In the genomic region with DNA sequence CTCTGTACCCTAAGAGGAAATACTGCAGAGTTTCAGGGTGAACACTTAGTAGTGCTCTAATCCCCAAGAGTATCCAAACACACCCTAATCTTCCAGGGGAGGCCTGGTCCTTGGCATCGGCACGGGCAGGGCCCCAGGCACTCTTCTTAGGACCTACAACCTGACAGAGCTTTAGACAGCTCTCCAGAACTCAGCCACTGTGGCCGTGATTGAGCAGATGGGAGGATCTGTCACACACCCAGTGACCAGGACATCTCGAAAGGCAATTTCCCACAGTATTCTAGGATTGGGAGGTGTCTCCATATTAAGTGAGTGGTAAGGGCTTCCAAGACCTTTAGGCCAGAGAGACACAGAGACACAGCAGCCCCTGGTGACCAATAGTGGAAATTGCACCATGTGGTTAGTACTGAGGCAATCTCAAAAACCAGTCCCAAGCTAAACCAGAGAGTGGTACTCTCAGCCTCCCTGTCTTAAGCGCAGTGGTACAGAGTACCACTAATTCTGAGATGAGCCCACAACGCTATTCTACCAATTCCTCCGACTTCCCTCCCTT, we compare ENCODE assay signal across 8 mouse cellular contexts. TPM values are rescaled to one million over a fixed set of nuclear protein-coding genes. Genes with fewer than 3 reads are reported as not detected.
DNase-seq lines count a peak whose midpoint lies in the region; ATAC-seq and TF ChIP-seq lines count a peak whose summit lies in the region.
"Had no signal": no experiment of that assay in that cellular context is flagged by ENCODE, and none has a peak within 500 bp of the region (broad histone marks: within the 10 kb centered on the region; RNA-seq: fewer than 3 reads in every experiment).

No protein-coding gene starts in this region.

- H3K4me1 ChIP-seq in MEL (ENCODE audit: control insufficient read depth in 1 of 2, insufficient read depth in 2 of 2, low read length in 2 of 2): no peaks in the 10 kb centered on the region
- peaks cover 49% of the 10 kb centered on the region for H3K4me1 ChIP-seq in cerebellum, adult 2 months (ENCODE audit: control insufficient read depth, insufficient read depth, low read length)
- H3K4me1 ChIP-seq in forebrain, postnatal 0 days (ENCODE audit: insufficient read depth): no peaks in the 10 kb centered on the region
- H3K4me1 ChIP-seq in intestine, embryonic 16.5 days (ENCODE audit: control insufficient read depth, insufficient read depth, low read length): no peaks in the 10 kb centered on the region
- H3K4me1 ChIP-seq in lung, postnatal 0 days (ENCODE audit: insufficient read depth, low read depth, low read length): no peaks in the 10 kb centered on the region
- H3K4me1 ChIP-seq in stomach, embryonic 15.5 days: no peaks in the 10 kb centered on the region

- H3K9me3 ChIP-seq in MEL (replicated peaks; ENCODE audit: insufficient read depth, low read length): no peaks in the 10 kb centered on the region
- no peaks in the 10 kb centered on the region for H3K9me3 ChIP-seq in forebrain, postnatal 0 days (ENCODE audit: low read length)
- H3K9me3 ChIP-seq in intestine, embryonic 16.5 days (ENCODE audit: control insufficient read depth, low read length): no peaks in the 10 kb centered on the region
- H3K9me3 ChIP-seq in lung, postnatal 0 days (ENCODE audit: low read length): no peaks in the 10 kb centered on the region
- no peaks in the 10 kb centered on the region for H3K9me3 ChIP-seq in stomach, embryonic 15.5 days

- H3K79me2 ChIP-seq in MEL (ENCODE audit: control insufficient read depth, insufficient read depth, low read length, poor library complexity): no peaks in the 10 kb centered on the region

- TF ChIP-seq POLR2A in MEL (IDR thresholded peaks at IDR 0.05; ENCODE audit: control insufficient read depth in 1 of 2, insufficient read depth in 1 of 2, low read depth in 1 of 2, low read length in 2 of 2, poor library complexity in 1 of 2): no peak
- no peak for TF ChIP-seq POLR2A in cerebellum, adult 2 months (IDR thresholded peaks at IDR 0.05; ENCODE audit: borderline replicate concordance, insufficient read depth, low read length)

- no peak overlapping the region for H3K4me2 ChIP-seq in forebrain, postnatal 0 days (ENCODE audit: low read depth)
- no peak overlapping the region for H3K4me2 ChIP-seq in intestine, embryonic 16.5 days (ENCODE audit: low read depth, low read length)
- H3K4me2 ChIP-seq in lung, postnatal 0 days (replicated peaks; ENCODE audit: low read depth, low read length): no peak overlapping the region
- H3K4me2 ChIP-seq in stomach, embryonic 15.5 days: no peak overlapping the region

- WGBS in cerebellum, adult 2 months: 23% methylated on average over 7 of the region's 7 CpGs
- 60% methylated on average over 7 of the region's 7 CpGs for WGBS in forebrain, postnatal 0 days
- WGBS in intestine, embryonic 16.5 days: 52% methylated on average over 7 of the region's 7 CpGs
- 52% methylated on average over 7 of the region's 7 CpGs for WGBS in lung, postnatal 0 days
- 55% methylated on average over 7 of the region's 7 CpGs for WGBS in stomach, embryonic 15.5 days

- H3K4me3 ChIP-seq in MEL (ENCODE audit: control insufficient read depth in 1 of 2, insufficient read depth in 1 of 2, low read depth in 2 of 2, low read length in 2 of 2): no peak overlapping the region
- H3K4me3 ChIP-seq in cerebellum, adult 2 months (replicated peaks; ENCODE audit: insufficient read depth, low read depth, low read length): no peak overlapping the region
- no peak overlapping the region for H3K4me3 ChIP-seq in forebrain, postnatal 0 days (ENCODE audit: low read depth, low read length)
- H3K4me3 ChIP-seq in intestine, embryonic 16.5 days (ENCODE audit: low read length): no peak overlapping the region
- no peak overlapping the region for H3K4me3 ChIP-seq in lung, postnatal 0 days (ENCODE audit: low read depth, low read length)
- H3K4me3 ChIP-seq in stomach, embryonic 15.5 days (replicated peaks): no peak overlapping the region

- no peak overlapping the region for H3K27ac ChIP-seq in MEL (ENCODE audit: control insufficient read depth, low read depth, low read length)
- H3K27ac ChIP-seq in cerebellum, adult 2 months (ENCODE audit: insufficient read depth, low read length): peak overlapping the region; percentile 73
- no peak overlapping the region for H3K27ac ChIP-seq in forebrain, postnatal 0 days (ENCODE audit: low read depth, low read length)
- H3K27ac ChIP-seq in intestine, embryonic 16.5 days (ENCODE audit: low read length): no peak overlapping the region
- H3K27ac ChIP-seq in lung, postnatal 0 days (ENCODE audit: low read length): no peak overlapping the region
- no peak overlapping the region for H3K27ac ChIP-seq in stomach, embryonic 15.5 days

- peak; percentile 71 for DNase-seq in MEL (ENCODE audit: low read depth, low spot score)
- peak; percentile 75 to 80 for DNase-seq in cerebellum, adult 2 months
- DNase-seq in forebrain, postnatal 0 days: no peak
- DNase-seq in lung, postnatal 0 days (ENCODE audit: low spot score): peak; percentile 74

- no peaks in the 10 kb centered on the region for H3K27me3 ChIP-seq in MEL (ENCODE audit: control insufficient read depth in 1 of 2, insufficient read depth in 2 of 2, low read length in 2 of 2)
- no peaks in the 10 kb centered on the region for H3K27me3 ChIP-seq in cerebellum, adult 2 months (ENCODE audit: control insufficient read depth, insufficient read depth, low read length)
- no peaks in the 10 kb centered on the region for H3K27me3 ChIP-seq in forebrain, postnatal 0 days (ENCODE audit: insufficient read depth, low read length)
- no peaks in the 10 kb centered on the region for H3K27me3 ChIP-seq in intestine, embryonic 16.5 days (replicated peaks; ENCODE audit: control insufficient read depth, insufficient read depth, low read length)
- H3K27me3 ChIP-seq in lung, postnatal 0 days (replicated peaks; ENCODE audit: insufficient read depth, low read length): no peaks in the 10 kb centered on the region
- no peaks in the 10 kb centered on the region for H3K27me3 ChIP-seq in stomach, embryonic 15.5 days (replicated peaks)

- no peak overlapping the region for H3K9ac ChIP-seq in MEL (ENCODE audit: control insufficient read depth, low read depth, low read length, poor library complexity, severe bottlenecking)
- H3K9ac ChIP-seq in forebrain, postnatal 0 days: no peak overlapping the region
- H3K9ac ChIP-seq in intestine, embryonic 16.5 days (ENCODE audit: low read depth, low read length): no peak overlapping the region
- H3K9ac ChIP-seq in lung, postnatal 0 days (replicated peaks; ENCODE audit: low read depth): no peak overlapping the region
- no peak overlapping the region for H3K9ac ChIP-seq in stomach, embryonic 15.5 days

- H3K36me3 ChIP-seq in MEL (ENCODE audit: control insufficient read depth in 1 of 2, insufficient read depth in 2 of 2, low read length in 2 of 2): no peaks in the 10 kb centered on the region
- H3K36me3 ChIP-seq in forebrain, postnatal 0 days (ENCODE audit: insufficient read depth): peaks cover 4% of the 10 kb centered on the region; the same call in 1 of the 2 replicates
- no peaks in the 10 kb centered on the region for H3K36me3 ChIP-seq in intestine, embryonic 16.5 days (ENCODE audit: control insufficient read depth, insufficient read depth, low read length)
- no peaks in the 10 kb centered on the region for H3K36me3 ChIP-seq in lung, postnatal 0 days (ENCODE audit: insufficient read depth, low read length)
- no peaks in the 10 kb centered on the region for H3K36me3 ChIP-seq in stomach, embryonic 15.5 days

- peak; percentile 75 for ATAC-seq in CD4-positive, CD25-positive, alpha-beta regulatory T cell, adult 4 months
- ATAC-seq in forebrain, postnatal 0 days: 0 out of 2 replicates have a peak, but pooled peaks have one; percentile 48
- peak; percentile 62 for ATAC-seq in intestine, embryonic 16.5 days
- ATAC-seq in lung, postnatal 0 days: peak; percentile 72
- 0 out of 2 replicates have a peak, but pooled peaks have one; percentile 43 for ATAC-seq in stomach, embryonic 15.5 days (ENCODE audit: insufficient read depth, low FRiP score, low read depth)

- TF ChIP-seq EP300 in MEL (IDR thresholded peaks at IDR 0.05; ENCODE audit: low read depth in 1 of 2, low read length in 2 of 2): no peak
- no peak for TF ChIP-seq EP300 in lung, postnatal 0 days (IDR thresholded peaks at IDR 0.05)

- peak; percentile 71 to 94 (median 92) for TF ChIP-seq CTCF in MEL (IDR thresholded peaks at IDR 0.05 in 2 of 3, conservative IDR thresholded peaks at IDR 0.05 in 1 of 3; ENCODE audit: control insufficient read depth in 1 of 3, insufficient read depth in 1 of 3, low read depth in 2 of 3, low read length in 3 of 3, poor library complexity in 1 of 3, severe bottlenecking in 1 of 3)
- TF ChIP-seq CTCF in cerebellum, adult 2 months (IDR thresholded peaks at IDR 0.05; ENCODE audit: borderline replicate concordance, insufficient read depth, low read depth, low read length): peak; percentile 80
- TF ChIP-seq CTCF in forebrain, postnatal 0 days (IDR thresholded peaks at IDR 0.05; ENCODE audit: low read depth): peak; percentile 72
- TF ChIP-seq CTCF in lung, postnatal 0 days (IDR thresholded peaks at IDR 0.05): peak; percentile 89

- TF ChIP-seq RAD21 in MEL (IDR thresholded peaks at IDR 0.05; ENCODE audit: low read depth, low read length): peak; percentile 92

RNA-seq across cellular contexts. Expression of gene Gpx2, which starts 8.4 kb away (rescaled TPM):
- polyA plus RNA-seq in CD4-positive, CD25-positive, alpha-beta regulatory T cell, adult 4 months (2017; shearing (Covaris generic)): not detected
- not detected in 2 replicates for total RNA-seq in MEL (2012; rRNA removed)
- polyA plus RNA-seq in MEL (2012; ENCODE audit: insufficient read depth in 1 of 2, insufficient read length in 2 of 2, low read depth in 1 of 2, low replicate concordance in 2 of 2, missing spikeins in 1 of 2): not detected
- 2.5 and 3.4 TPM in 2 replicates for polyA plus RNA-seq in cerebellum, adult 2 months (2012; rRNA removed)
- total RNA-seq in forebrain, postnatal 0 days (2014; rRNA removed): not detected in 2 replicates
- polyA plus RNA-seq in forebrain, postnatal 0 days (2015; fragmentation: Nextera tagmentation; extraction: Ambion mirVana): 0.31 TPM in 1 of 2 replicates, not detected in the other
- polyA plus RNA-seq in intestine, embryonic 16.5 days (2015; fragmentation: Nextera tagmentation; extraction: Ambion mirVana): 69.0 and 91.0 TPM in 2 replicates
- 21.3 TPM in 2 replicates for polyA plus RNA-seq in lung, postnatal 0 days (2015; fragmentation: Nextera tagmentation; extraction: Ambion mirVana)
- 87.7 and 108 TPM in 2 replicates for polyA plus RNA-seq in stomach, embryonic 15.5 days (2015; fragmentation: Nextera tagmentation; extraction: Ambion mirVana)
- polyA plus RNA-seq: testis, adult 2 months had no signal

RNA-seq across cellular contexts. Expression of gene Rab15, which starts 18.9 kb away (rescaled TPM):
- not detected for polyA plus RNA-seq in CD4-positive, CD25-positive, alpha-beta regulatory T cell, adult 4 months (2017; shearing (Covaris generic))
- total RNA-seq in MEL (2012; rRNA removed): 2.7 and 3.4 TPM in 2 replicates
- polyA plus RNA-seq in MEL (2012; ENCODE audit: insufficient read depth in 1 of 2, insufficient read length in 2 of 2, low read depth in 1 of 2, low replicate concordance in 2 of 2, missing spikeins in 1 of 2): 10 to 100 TPM in 1 of 2 experiments, not detected in 1; 22.7 TPM
- 108 and 109 TPM in 2 replicates for polyA plus RNA-seq in cerebellum, adult 2 months (2012; rRNA removed)
- total RNA-seq in forebrain, postnatal 0 days (2014; rRNA removed): 75.1 and 83.0 TPM in 2 replicates
- 43.7 and 52.6 TPM in 2 replicates for polyA plus RNA-seq in forebrain, postnatal 0 days (2015; fragmentation: Nextera tagmentation; extraction: Ambion mirVana)
- 17.6 and 18.7 TPM in 2 replicates for polyA plus RNA-seq in intestine, embryonic 16.5 days (2015; fragmentation: Nextera tagmentation; extraction: Ambion mirVana)
- polyA plus RNA-seq in lung, postnatal 0 days (2015; fragmentation: Nextera tagmentation; extraction: Ambion mirVana): 20.7 and 22.6 TPM in 2 replicates
- 32.3 and 37.8 TPM in 2 replicates for polyA plus RNA-seq in stomach, embryonic 15.5 days (2015; fragmentation: Nextera tagmentation; extraction: Ambion mirVana)

RNA-seq across cellular contexts. Expression of gene Fntb, which starts 38.4 kb away (rescaled TPM):
- polyA plus RNA-seq in CD4-positive, CD25-positive, alpha-beta regulatory T cell, adult 4 months (2017; shearing (Covaris generic)): 10 to 100 TPM; 28.8 to 30.3 TPM
- 9.6 and 11.7 TPM in 2 replicates for total RNA-seq in MEL (2012; rRNA removed)
- polyA plus RNA-seq in MEL (2012; ENCODE audit: insufficient read depth in 1 of 2, insufficient read length in 2 of 2, low read depth in 1 of 2, low replicate concordance in 2 of 2, missing spikeins in 1 of 2): 10 to 100 TPM in 1 of 2 experiments, not detected in 1; 28.5 TPM
- polyA plus RNA-seq in cerebellum, adult 2 months (2012; rRNA removed): 55.9 and 61.3 TPM in 2 replicates
- total RNA-seq in forebrain, postnatal 0 days (2014; rRNA removed): 22.7 and 32.3 TPM in 2 replicates
- 38.7 and 42.3 TPM in 2 replicates for polyA plus RNA-seq in forebrain, postnatal 0 days (2015; fragmentation: Nextera tagmentation; extraction: Ambion mirVana)
- 27.9 and 29.5 TPM in 2 replicates for polyA plus RNA-seq in intestine, embryonic 16.5 days (2015; fragmentation: Nextera tagmentation; extraction: Ambion mirVana)
- 15.8 and 18.9 TPM in 2 replicates for polyA plus RNA-seq in lung, postnatal 0 days (2015; fragmentation: Nextera tagmentation; extraction: Ambion mirVana)
- 33.7 and 35.7 TPM in 2 replicates for polyA plus RNA-seq in stomach, embryonic 15.5 days (2015; fragmentation: Nextera tagmentation; extraction: Ambion mirVana)

RNA-seq across cellular contexts. Expression of gene Churc1, which starts 38.4 kb away (rescaled TPM):
- 100 to 1,000 TPM; 129 to 145 TPM for polyA plus RNA-seq in CD4-positive, CD25-positive, alpha-beta regulatory T cell, adult 4 months (2017; shearing (Covaris generic))
- total RNA-seq in MEL (2012; rRNA removed): 180 and 186 TPM in 2 replicates
- polyA plus RNA-seq in MEL (2012; ENCODE audit: insufficient read depth in 1 of 2, insufficient read length in 2 of 2, low read depth in 1 of 2, low replicate concordance in 2 of 2, missing spikeins in 1 of 2): 10 to 100 TPM in 1 of 2 experiments, not detected in 1; 74.9 TPM
- 79.9 and 86.0 TPM in 2 replicates for polyA plus RNA-seq in cerebellum, adult 2 months (2012; rRNA removed)
- 75.7 and 84.4 TPM in 2 replicates for total RNA-seq in forebrain, postnatal 0 days (2014; rRNA removed)
- 115 and 146 TPM in 2 replicates for polyA plus RNA-seq in forebrain, postnatal 0 days (2015; fragmentation: Nextera tagmentation; extraction: Ambion mirVana)
- 121 and 130 TPM in 2 replicates for polyA plus RNA-seq in intestine, embryonic 16.5 days (2015; fragmentation: Nextera tagmentation; extraction: Ambion mirVana)
- polyA plus RNA-seq in lung, postnatal 0 days (2015; fragmentation: Nextera tagmentation; extraction: Ambion mirVana): 109 and 114 TPM in 2 replicates
- 145 and 147 TPM in 2 replicates for polyA plus RNA-seq in stomach, embryonic 15.5 days (2015; fragmentation: Nextera tagmentation; extraction: Ambion mirVana)

Comparison
In these comparisons a context has a peak if more than half of its experiments do, and no peak if none do; other contexts are left out.
1. RNA of gene Rab15, which starts 18.9 kb away (polyA plus RNA-seq): 108 to 109 TPM in cerebellum, adult 2 months, 22.7 TPM in MEL, 43.7 to 52.6 TPM in forebrain, postnatal 0 days, 32.3 to 37.8 TPM in stomach, embryonic 15.5 days, 20.7 to 22.6 TPM in lung, postnatal 0 days and 17.6 to 18.7 TPM in intestine, embryonic 16.5 days; not detected in CD4-positive, CD25-positive, alpha-beta regulatory T cell, adult 4 months; every median in the first group is over 10 times any median in the second.
2. Peak in every context shown above with its lines, with median percentiles within 50 percentile points of each other: ATAC-seq and CTCF ChIP-seq.